Mouse (Mus musculus) cerebellum, adult 11 months (tissue): ENCODE data around the gene Lrfn4.
"Not testable (repeated sequence)": the region's sequence is repeated elsewhere in the genome, so short reads cannot be mapped to it uniquely, and the experiment has no call there.

Experiments
- DNase-seq: peaks from one replicate; pipeline ENCODE4 v3.0.0; 2022

The Lrfn4 gene

DNA sequence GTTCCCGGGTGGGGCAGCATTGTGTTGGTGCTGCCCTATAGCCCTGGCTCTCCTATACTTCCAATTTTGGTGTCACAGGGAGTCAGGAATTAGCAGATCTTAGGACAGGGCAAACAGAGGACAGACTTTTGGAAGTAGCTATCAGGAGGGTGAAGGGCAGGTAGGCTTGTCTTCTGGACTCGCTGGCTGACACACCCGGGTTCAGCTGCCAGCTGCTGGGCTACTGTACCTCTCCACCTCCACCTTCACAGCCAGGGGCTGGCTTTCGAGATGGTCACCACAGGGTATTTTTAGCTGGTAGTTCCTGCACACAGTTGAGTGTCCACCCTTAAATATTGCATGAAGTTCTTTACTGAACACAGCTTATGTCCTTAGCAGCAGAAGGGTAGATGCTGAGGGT is 7.0 kb downstream of the Lrfn4 start:
- no peak for DNase-seq

DNA sequence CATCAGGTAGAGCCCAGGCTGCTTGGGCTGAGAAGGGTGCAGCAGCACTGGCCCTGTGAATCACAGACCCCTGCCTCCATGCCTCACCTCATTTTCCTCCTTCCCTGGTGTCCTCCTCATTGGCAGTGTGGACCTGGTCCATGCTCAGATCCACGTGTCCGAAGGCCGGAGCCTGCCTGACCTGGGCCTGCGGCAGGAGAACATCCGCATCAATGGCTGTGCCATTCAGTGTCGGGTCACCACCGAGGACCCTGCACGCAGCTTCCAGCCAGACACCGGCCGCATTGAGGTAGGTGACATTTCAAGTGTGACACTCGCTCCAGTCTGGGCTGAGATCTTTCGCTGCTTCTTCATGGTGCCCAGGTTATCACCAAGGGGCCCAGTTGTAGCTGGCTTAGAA is 8.1 kb downstream of the Lrfn4 start:
- no peak for DNase-seq

DNA sequence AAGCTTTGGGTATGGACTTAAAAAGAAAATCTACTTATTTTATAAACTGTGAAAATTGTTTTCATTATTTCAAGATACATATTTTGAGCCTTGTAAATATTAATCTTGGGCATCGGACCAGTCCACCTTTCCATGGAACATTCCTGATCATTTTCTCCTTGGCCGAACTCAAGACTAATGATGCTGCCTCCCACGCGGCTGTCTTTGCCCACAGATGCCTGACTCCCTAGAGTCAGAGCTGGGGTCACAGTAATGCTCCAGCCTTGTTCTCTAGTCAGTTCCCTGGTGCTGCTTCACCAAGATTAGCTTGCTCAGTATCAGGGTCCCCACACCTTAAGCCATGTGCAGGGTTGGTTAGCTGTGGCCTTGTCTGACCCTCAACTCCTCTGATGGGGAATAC is 9.8 kb downstream of the Lrfn4 start:
- DNase-seq: no peak

GRCm38 (mm10) chr19:4603801-4604723 is 11.4 kb downstream of the Lrfn4 start:
- no peak for DNase-seq

DNA sequence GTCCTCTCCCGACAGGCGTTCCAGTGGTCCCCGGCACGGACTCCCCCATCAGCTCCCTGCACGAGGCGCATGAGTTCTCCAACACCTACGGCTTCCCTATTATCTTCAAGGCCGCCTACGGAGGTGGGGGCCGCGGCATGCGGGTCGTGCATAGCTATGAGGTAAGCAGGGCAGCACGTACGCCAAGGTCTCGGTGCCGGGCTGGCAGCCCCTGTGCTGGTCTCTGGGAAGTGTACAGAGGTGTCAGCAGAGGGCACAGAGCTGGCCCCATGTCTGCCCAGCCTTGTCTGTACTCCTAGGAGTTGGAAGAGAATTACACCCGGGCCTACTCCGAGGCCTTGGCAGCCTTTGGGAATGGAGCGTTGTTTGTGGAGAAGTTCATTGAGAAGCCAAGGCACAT is 13.0 kb downstream of the Lrfn4 start:
- DNase-seq: no peak

DNA sequence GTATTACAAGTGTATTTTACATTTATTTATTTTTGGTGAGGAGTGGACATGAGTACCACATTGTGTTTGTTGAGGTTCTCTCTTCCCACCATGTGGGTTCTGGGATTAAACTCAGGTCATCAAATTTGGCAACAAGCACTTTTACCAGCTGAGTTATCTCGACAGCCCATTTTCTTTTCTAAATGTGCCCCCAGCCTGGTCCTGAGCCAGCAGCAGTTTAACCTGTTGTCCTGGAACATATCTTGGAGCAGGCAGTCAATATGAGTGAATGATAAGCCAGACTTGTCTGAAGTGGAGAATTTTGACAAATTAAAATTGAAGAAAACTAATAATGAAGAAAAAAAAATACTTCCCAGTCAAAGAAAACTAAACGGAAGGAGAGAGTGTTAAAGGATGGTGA is 19.4 kb downstream of the Lrfn4 start:
- no peak for DNase-seq

DNA sequence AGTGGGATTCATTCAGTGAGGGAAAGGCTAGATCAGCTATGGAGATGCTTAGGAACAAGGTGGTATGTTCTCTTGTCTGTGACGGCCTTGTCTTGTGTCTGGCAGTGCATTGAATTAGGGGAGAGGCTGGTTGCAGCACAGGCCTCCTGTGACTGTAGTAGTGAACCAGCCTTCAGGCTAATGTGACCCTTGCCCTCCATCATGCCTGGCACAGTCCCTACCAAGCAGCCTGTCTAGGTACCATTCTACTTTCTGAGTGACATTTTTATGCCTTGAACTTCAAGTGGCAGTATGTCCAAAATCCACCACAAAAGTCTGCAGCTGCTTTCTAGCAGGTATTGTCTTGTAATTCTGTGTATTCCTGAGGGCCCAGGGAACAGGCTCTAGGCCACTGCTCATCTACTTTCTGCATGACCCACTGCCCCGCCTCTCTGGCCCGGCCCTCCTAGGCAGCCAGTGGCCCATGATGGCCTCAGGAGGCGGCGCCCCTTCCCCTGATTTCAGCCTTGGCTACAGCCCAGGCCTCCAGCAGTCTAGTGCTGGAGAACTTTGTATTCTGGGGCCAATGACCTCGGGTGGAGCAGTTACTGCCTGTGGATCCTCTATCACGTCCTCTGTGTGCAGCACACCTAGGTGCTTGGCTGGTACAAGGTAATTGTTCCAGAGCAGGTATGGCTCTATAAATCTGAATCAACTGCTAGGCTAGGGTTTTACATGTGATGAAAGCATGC is 21.5 kb downstream of the Lrfn4 start:
- no peak for DNase-seq

- DNase-seq: no peak
Observed at GRCm38 (mm10) chr19:4590025-4590424, 25.4 kb downstream of the Lrfn4 start.

DNA sequence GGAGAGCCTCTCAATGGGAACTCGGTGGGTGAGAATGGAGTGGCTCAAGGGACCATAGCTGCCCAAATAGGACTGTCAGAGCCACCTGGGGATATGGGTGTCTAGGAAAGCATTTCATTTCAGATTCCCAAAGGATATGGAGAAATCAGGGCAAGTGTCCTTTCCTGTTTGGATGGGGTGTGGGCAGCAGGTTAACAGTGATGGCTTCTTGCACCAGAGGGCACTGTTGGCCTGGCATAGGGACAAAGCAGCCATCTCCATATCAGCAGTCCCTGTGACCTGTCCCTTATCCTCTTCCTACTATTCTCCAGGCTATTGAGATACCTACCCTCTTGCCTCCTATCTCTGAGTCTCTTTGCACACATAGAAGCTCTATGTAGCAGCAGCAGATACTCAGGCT is 26.4 kb downstream of the Lrfn4 start:
- DNase-seq: no peak

DNA sequence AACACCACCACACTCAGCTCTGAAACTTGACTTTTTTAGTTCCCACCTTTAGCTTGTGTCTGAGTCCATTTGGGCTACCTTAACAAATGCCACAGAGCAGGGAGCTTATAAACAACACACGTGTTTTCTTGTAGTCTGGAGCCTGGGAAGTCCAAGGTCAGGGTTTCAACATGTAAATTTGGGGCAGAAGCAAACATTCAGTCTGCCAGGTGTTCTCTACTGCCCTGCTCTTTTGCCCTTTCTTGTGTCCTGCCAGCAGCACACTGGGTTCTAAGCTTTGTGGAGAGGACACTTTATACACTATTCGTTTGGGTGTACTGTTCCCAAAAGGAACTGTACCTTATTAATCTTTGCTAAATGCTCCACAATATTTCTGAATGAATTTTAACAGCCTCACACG is 27.0 kb downstream of the Lrfn4 start:
- DNase-seq: no peak

DNA sequence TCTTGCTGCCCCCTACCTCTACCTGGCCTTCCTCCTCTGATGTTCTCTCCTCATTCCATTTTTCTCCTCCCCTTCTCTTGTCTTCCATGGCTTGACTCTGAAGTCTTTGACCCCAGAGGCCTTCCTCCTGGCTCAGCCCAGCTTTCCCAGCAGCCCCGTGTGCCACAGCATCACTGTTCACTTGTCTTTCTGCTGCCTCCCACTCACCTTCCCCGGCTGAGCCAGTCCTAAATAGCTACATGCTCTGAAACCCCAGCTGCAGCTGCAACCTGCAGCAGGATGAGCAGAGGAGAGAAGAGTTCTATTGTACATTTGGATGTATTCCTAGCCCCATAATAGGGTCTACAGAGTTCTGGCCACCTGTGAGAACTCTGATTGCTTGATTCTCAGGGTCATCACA is 28.0 kb downstream of the Lrfn4 start:
- DNase-seq: no peak

DNA sequence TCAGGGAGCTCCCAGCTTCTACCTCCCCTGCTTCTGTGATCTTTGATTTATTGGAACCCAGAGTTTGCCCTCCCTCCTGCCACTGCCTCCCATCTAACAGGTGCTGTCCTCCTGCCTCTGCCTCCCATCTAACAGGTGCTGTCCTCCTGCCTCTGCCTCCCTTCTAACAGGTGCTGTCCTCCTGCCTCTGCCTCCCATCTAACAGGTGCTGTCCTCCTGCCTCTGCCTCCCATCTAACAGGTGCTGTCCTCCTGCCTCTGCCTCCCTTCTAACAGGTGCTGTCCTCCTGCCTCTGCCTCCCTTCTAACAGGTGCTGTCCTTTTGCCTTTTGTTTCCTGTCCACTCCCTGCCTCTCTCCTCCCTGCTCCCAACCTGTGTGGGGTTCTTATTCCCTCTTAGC is 28.7 kb downstream of the Lrfn4 start:
- not testable (repeated sequence) for DNase-seq

- DNase-seq: no peak
Observed at GRCm38 (mm10) chr19:4583856-4584255, 31.6 kb downstream of the Lrfn4 start.

- DNase-seq: no peak
Observed at GRCm38 (mm10) chr19:4579296-4579695, 36.2 kb downstream of the Lrfn4 start.

GRCm38 (mm10) chr19:4578799-4579198 is 36.7 kb downstream of the Lrfn4 start:
- peak; percentile 60 for DNase-seq

- DNase-seq: no peak
Observed at GRCm38 (mm10) chr19:4573241-4573640, 42.2 kb downstream of the Lrfn4 start.

DNA sequence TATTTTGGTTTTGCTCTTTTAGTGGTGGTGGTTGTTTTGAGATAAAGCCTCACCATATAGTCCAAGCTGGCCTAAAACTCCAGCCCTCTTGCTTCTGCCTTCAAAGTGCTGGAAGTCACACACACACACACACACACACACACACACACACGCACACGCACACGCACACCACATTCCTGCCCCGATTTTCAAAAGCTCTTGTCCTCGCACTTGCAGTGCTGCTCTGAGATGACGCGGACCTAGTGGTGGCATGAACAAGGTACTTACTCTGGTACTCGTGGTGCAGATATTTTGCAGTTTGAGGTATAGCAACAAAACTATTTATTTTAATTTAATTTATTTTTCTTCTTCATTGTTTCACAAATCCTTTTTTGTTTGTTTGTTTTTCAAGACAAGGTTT is 43.0 kb downstream of the Lrfn4 start:
- no peak for DNase-seq

DNA sequence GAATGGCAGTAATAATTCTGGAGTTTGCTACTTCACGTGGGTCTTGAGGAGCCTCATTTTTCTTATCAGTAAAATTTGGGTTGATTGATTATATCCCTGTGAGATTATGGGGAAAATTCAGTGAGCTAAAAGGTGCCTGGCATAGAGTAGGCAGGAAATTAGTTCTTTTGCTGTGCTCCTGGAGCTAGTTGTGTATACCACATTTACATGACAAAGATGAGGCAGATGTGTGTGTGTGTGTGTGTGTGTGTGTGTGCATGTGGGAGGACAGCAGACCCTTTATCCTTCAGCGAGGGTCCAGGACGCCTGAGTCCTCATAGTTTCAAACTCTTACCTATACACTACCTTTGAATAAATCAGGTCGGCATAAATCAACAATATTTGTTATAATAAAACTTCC is 43.4 kb downstream of the Lrfn4 start:
- DNase-seq: no peak

GRCm38 (mm10) chr19:4571658-4572057 is 43.8 kb downstream of the Lrfn4 start:
- no peak for DNase-seq

DNA sequence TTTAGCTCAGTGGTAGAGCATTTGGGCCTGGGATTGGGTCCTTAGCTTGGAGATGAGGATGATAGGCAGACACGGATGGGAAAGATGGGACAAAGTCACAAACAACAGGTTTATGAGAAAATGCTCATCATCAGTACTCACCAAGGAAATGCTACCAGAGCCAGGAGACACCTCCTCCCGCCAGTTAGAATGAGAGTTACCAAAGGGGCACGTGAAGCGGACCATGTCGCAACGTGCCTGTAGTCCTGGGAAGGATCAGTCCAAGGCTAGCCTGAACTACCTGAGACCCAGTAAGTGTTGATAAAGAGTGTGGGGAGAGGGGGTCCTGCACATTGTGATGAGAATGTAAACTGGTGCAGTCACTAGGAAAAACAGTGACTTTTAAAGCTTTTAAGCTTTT is 44.7 kb downstream of the Lrfn4 start:
- no peak for DNase-seq

GRCm38 (mm10) chr19:4570237-4570613 is 45.2 kb downstream of the Lrfn4 start:
- DNase-seq: no peak

- DNase-seq: no peak
Observed at GRCm38 (mm10) chr19:4569356-4570236, 45.9 kb downstream of the Lrfn4 start.

DNA sequence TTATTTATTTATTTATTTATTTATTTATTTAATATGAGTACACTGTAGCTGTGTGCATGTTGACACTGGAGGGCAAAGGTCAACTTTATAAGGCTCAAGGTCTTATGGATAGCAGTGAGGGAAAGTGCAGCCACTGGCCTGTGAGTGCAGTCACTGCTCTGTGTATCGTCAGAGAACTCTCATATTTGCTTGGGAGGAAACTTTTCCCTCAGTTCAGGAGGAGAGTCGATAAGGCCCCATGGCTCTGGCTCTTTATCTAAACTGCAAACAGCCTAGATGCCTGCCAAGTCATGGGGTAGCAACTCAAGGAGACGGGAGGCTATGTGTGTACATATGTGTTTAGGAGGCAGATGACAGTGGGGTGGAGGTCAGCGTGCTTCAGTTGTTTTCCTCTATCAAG is 46.6 kb downstream of the Lrfn4 start:
- DNase-seq: no peak
